In the genomic region with DNA sequence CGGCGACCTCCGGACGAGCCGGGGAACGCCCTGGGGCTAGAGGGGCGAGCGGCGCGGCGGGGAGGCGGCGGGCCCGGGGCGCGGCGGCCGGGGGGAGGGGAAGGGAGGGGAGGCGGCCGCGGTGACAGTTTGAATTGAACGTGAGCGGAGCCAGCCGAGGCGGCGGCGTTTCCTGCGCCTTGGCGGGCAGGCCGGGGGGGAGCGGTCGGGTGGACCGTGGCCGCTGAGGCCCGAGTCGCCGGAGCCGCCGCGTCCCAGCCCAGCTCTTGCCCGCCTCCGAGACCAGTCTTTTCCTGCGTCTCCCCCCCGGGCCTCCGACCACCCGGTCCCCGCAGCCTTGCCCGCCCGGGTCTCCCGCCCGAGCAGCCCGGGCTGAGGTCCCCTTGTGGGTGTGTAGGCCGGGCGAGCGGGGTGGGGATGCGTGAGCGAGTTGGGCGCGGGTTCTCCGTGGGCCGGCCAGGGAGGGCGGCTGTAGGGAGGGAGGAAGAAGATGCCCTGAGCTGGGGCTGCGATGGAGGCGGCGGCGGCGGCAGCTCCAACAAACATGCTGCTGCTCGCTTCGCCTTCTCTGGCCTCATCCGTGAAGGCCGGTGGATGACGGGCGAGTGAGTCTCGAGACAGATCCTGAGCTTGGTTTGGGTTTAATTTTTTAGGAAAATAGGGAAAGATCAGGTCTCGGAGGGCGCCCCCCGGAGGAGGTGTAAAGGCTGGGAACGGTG, we compare ENCODE assay signal across 8 mouse cellular contexts. TPM values are rescaled to one million over a fixed set of nuclear protein-coding genes. Genes with fewer than 3 reads are reported as not detected.
A peak's percentile ranks its signal among the peaks of the same experiment; 100 is the strongest.
DNase-seq lines count a peak whose midpoint lies in the region; ATAC-seq and TF ChIP-seq lines count a peak whose summit lies in the region.

No protein-coding gene starts in this region.

- WGBS in embryonic facial prominence, embryonic 12.5 days = under 1% methylated on average over 62 of the region's 78 CpGs
- under 1% methylated on average over 58 of the region's 78 CpGs for WGBS in limb, embryonic 13.5 days
- WGBS in midbrain, embryonic 14.5 days = under 1% methylated on average over 75 of the region's 78 CpGs
- WGBS in spleen, adult 2 months = under 1% methylated on average over 68 of the region's 78 CpGs

- TF ChIP-seq CTCF in spleen, adult 2 months (IDR thresholded peaks at IDR 0.05; ENCODE audit: extremely low read depth, insufficient read depth, insufficient read length, insufficient replicate concordance) = 0 out of 2 replicates have a peak, but pooled peaks have one; percentile 2

- peak overlapping the region; percentile 67 for H3K4me2 ChIP-seq in embryonic facial prominence, embryonic 12.5 days (replicated peaks)
- H3K4me2 ChIP-seq in limb, embryonic 13.5 days (replicated peaks) = peak overlapping the region; percentile 62
- peak overlapping the region; percentile 60 for H3K4me2 ChIP-seq in midbrain, embryonic 14.5 days (ENCODE audit: low read length)

- H3K27ac ChIP-seq in embryonic facial prominence, embryonic 12.5 days = peak overlapping the region; percentile 100
- H3K27ac ChIP-seq in limb, embryonic 13.5 days = peak overlapping the region; percentile 99
- peak overlapping the region; percentile 99 for H3K27ac ChIP-seq in midbrain, embryonic 14.5 days (replicated peaks; ENCODE audit: low read depth, low read length)
- peak overlapping the region; percentile 94 for H3K27ac ChIP-seq in spleen, adult 2 months (ENCODE audit: insufficient read depth, low read length)

- H3K27me3 ChIP-seq in embryonic facial prominence, embryonic 12.5 days = no peaks in the 10 kb centered on the region
- no peaks in the 10 kb centered on the region for H3K27me3 ChIP-seq in limb, embryonic 13.5 days
- H3K27me3 ChIP-seq in midbrain, embryonic 14.5 days (ENCODE audit: control insufficient read depth, insufficient read depth, low read length) = no peaks in the 10 kb centered on the region
- H3K27me3 ChIP-seq in spleen, adult 2 months (ENCODE audit: control insufficient read depth, insufficient read depth, low read length) = no peaks in the 10 kb centered on the region

- peak overlapping the region; percentile 97 for H3K4me3 ChIP-seq in embryonic facial prominence, embryonic 12.5 days
- H3K4me3 ChIP-seq in limb, embryonic 13.5 days = peak overlapping the region; percentile 98
- peak overlapping the region; percentile 98 for H3K4me3 ChIP-seq in midbrain, embryonic 14.5 days (replicated peaks; ENCODE audit: low read depth, low read length)
- H3K4me3 ChIP-seq in spleen, adult 2 months (ENCODE audit: extremely low read depth, insufficient read depth, insufficient read length) = peak overlapping the region; percentile 77

- TF ChIP-seq POLR2A in spleen, adult 2 months (IDR thresholded peaks at IDR 0.05; ENCODE audit: low read depth, low read length) = no peak

- peak; percentile 61 to 70 for DNase-seq in B cell, adult 2 months
- DNase-seq in adrenal gland, postnatal 25 days = peak; percentile 73
- peak; percentile 68 to 85 for DNase-seq in heart, adult 18-20 months
- peak; percentile 75 for DNase-seq in kidney, adult 18-20 months
- DNase-seq in midbrain, embryonic 14.5 days = peak; percentile 80
- DNase-seq in spleen, adult 2 months (ENCODE audit: low read depth in 1 of 2, low spot score in 2 of 2) = peak; percentile 23 to 51

- H3K36me3 ChIP-seq in embryonic facial prominence, embryonic 12.5 days = no peaks in the 10 kb centered on the region
- H3K36me3 ChIP-seq in limb, embryonic 13.5 days = no peaks in the 10 kb centered on the region
- H3K36me3 ChIP-seq in midbrain, embryonic 14.5 days (ENCODE audit: control insufficient read depth, insufficient read depth, low read length) = no peaks in the 10 kb centered on the region
- H3K36me3 ChIP-seq in spleen, adult 2 months (ENCODE audit: control insufficient read depth, insufficient read depth, low read length) = no peaks in the 10 kb centered on the region

- H3K9ac ChIP-seq in embryonic facial prominence, embryonic 12.5 days = peak overlapping the region; percentile 98
- peak overlapping the region; percentile 99 for H3K9ac ChIP-seq in limb, embryonic 13.5 days
- H3K9ac ChIP-seq in midbrain, embryonic 14.5 days (replicated peaks; ENCODE audit: low read length) = peak overlapping the region; percentile 96

- peak; percentile 61 for ATAC-seq in embryonic facial prominence, embryonic 12.5 days (ENCODE audit: insufficient number of reproducible peaks, insufficient read depth, low FRiP score, low TSS enrichment)
- peak; percentile 43 for ATAC-seq in limb, embryonic 13.5 days (ENCODE audit: low FRiP score, low read depth)
- peak; percentile 69 for ATAC-seq in midbrain, embryonic 14.5 days (ENCODE audit: low FRiP score, low TSS enrichment)

- peaks cover 12% of the 10 kb centered on the region for H3K4me1 ChIP-seq in embryonic facial prominence, embryonic 12.5 days
- peaks cover 21% of the 10 kb centered on the region for H3K4me1 ChIP-seq in limb, embryonic 13.5 days
- peaks cover 24% of the 10 kb centered on the region for H3K4me1 ChIP-seq in midbrain, embryonic 14.5 days (ENCODE audit: control insufficient read depth, insufficient read depth, low read length)
- 0 out of 2 replicates have a peak, but pooled peaks cover 2% of the 10 kb centered on the region for H3K4me1 ChIP-seq in spleen, adult 2 months (ENCODE audit: control insufficient read depth, insufficient read depth, insufficient read length)

- H3K9me3 ChIP-seq in embryonic facial prominence, embryonic 12.5 days = no peaks in the 10 kb centered on the region
- H3K9me3 ChIP-seq in limb, embryonic 13.5 days = no peaks in the 10 kb centered on the region
- H3K9me3 ChIP-seq in midbrain, embryonic 14.5 days (ENCODE audit: control insufficient read depth, low read length) = no peaks in the 10 kb centered on the region

RNA-seq across cellular contexts. Expression of gene Sept7, which starts 0.7 kb away (rescaled TPM):
- 112 and 116 TPM in 2 replicates for total RNA-seq in adrenal gland, postnatal 25 days (2021)
- polyA plus RNA-seq in embryonic facial prominence, embryonic 12.5 days (2016; fragmentation: Nextera tagmentation; extraction: Ambion mirVana) = 287 and 310 TPM in 2 replicates
- total RNA-seq in heart, adult 18-20 months (2021) = 100 to 1,000 TPM; 114 to 115 TPM
- 320 and 324 TPM in 2 replicates for polyA plus RNA-seq in limb, embryonic 13.5 days (2015; fragmentation: Nextera tagmentation; extraction: Ambion mirVana)
- 247 and 267 TPM in 2 replicates for polyA plus RNA-seq in midbrain, embryonic 14.5 days (2014; fragmentation: Nextera tagmentation; extraction: Ambion mirVana)
- polyA plus RNA-seq in spleen, adult 2 months (2012; rRNA removed) = 4.3 and 5.1 TPM in 2 replicates

Comparison
In these comparisons a context has a peak if more than half of its experiments do, and no peak if none do; other contexts are left out.
1. Peak in every context shown above with its lines: DNase-seq, ATAC-seq, H3K4me3 ChIP-seq and H3K27ac ChIP-seq.
2. RNA of gene Sept7, which starts 0.7 kb away (polyA plus RNA-seq): 320 to 324 TPM in limb, embryonic 13.5 days, 287 to 310 TPM in embryonic facial prominence, embryonic 12.5 days and 247 to 267 TPM in midbrain, embryonic 14.5 days; 4.3 to 5.1 TPM in spleen, adult 2 months; every median in the first group is over 10 times any median in the second.